Mouse (Mus musculus) midbrain, embryonic 10.5 days (tissue): ENCODE measurements around the gene Dnmt1. TPM values are rescaled to one million over a fixed set of nuclear protein-coding genes. Genes with fewer than 3 reads are reported as not detected.
"Not testable (repeated sequence)": the region's sequence is repeated elsewhere in the genome, so short reads cannot be mapped to it uniquely, and the experiment has no call there.

ENCODE experiments used
- DNase-seq: peaks from one replicate; pipeline ENCODE4 v3.0.0-alpha.2; 2017; ENCODE audit warnings: low spot score
- H3K27ac ChIP-seq: fragments of 300-500 bp; sonication (generic); replicated peaks from 2 replicates; pipeline ENCODE4 v1.5.1; 2016; ENCODE audit warnings: mild to moderate bottlenecking
- H3K27me3 ChIP-seq: fragments of 300-500 bp; sonication (generic); 2 replicates; pipeline ENCODE4 v1.6.1; 2016; ENCODE audit warnings: low read depth, mild to moderate bottlenecking; ENCODE audit not compliant: poor library complexity, severe bottlenecking
- H3K36me3 ChIP-seq: fragments of 300-500 bp; sonication (generic); 2 replicates; pipeline ENCODE4 v1.6.1; 2016; ENCODE audit warnings: mild to moderate bottlenecking, moderate library complexity
- H3K4me1 ChIP-seq: fragments of 300-500 bp; sonication (generic); 2 replicates; pipeline ENCODE4 v1.6.1; 2016
- H3K4me3 ChIP-seq: fragments of 300-500 bp; sonication (generic); 2 replicates; pipeline ENCODE4 v1.5.1; 2016; ENCODE audit warnings: mild to moderate bottlenecking, moderate library complexity
- H3K9me3 ChIP-seq: fragments of 300-500 bp; sonication (generic); replicated peaks from 2 replicates; pipeline ENCODE4 v1.6.1; 2016; ENCODE audit warnings: mild to moderate bottlenecking
- WGBS: fragments of 180-500 bp; shearing (Covaris S2); methylation state at CpG from one replicate; pipeline ENCODE4 v1.1.7; 2016; 5-methylcytosine and 5-hydroxymethylcytosine counted together
- polyA plus RNA-seq: library from polyadenylated mRNA; unstranded; fragments of >200 nt; fragmentation: Nextera tagmentation; extraction: Ambion mirVana; gene quantifications from 2 replicates; pipeline ENCODE4 v1.2.1, GENCODE M21; 2016

Gene Dnmt1
- 141 and 145 TPM in 2 replicates for polyA plus RNA-seq

GRCm38 (mm10) chr9:20959430-20959938 lies at the start of gene Dnmt1:
Gene Dnmt1 (minus strand): TSS chr9:20959888.
- no peaks in the 10 kb centered on the region for H3K27me3 ChIP-seq
- no peaks in the 10 kb centered on the region for H3K36me3 ChIP-seq
- no peak within 1 kb of the TSS for H3K27ac ChIP-seq
- no peak within 1 kb of the TSS for H3K4me3 ChIP-seq
- no peaks in the 10 kb centered on the region for H3K4me1 ChIP-seq
- H3K9me3 ChIP-seq: no peaks in the 10 kb centered on the region
- no peak for DNase-seq
- 91% methylated on average over 2 of the region's 2 CpGs for WGBS

- Histone ChIP-seq H3K4me1 (peaks cover 8% of the 10 kb centered on the region), H3K4me3 (no peak overlapping the region), H3K27me3 (peaks cover 11% of the 10 kb centered on the region; the same call in 1 of the 2 replicates), H3K27ac (no peak overlapping the region), H3K9me3 (no peaks in the 10 kb centered on the region), H3K36me3 (peaks cover 53% of the 10 kb centered on the region)
- DNase-seq: no peak
- 86% methylated on average over 7 of the region's 7 CpGs for WGBS
Observed at GRCm38 (mm10) chr9:21008007-21008406, 48.3 kb upstream of the Dnmt1 start.

GRCm38 (mm10) chr9:21007313-21007952 lies 47.7 kb upstream of the Dnmt1 start:
- 92% methylated on average over 10 of the region's 10 CpGs for WGBS
- no peak for DNase-seq
- peaks cover 10% of the 10 kb centered on the region for H3K4me1 ChIP-seq
- no peak overlapping the region for H3K4me3 ChIP-seq
- peaks cover 53% of the 10 kb centered on the region for H3K36me3 ChIP-seq
- H3K27ac ChIP-seq: no peak overlapping the region
- H3K27me3 ChIP-seq: peaks cover 6% of the 10 kb centered on the region; the same call in 1 of the 2 replicates
- H3K9me3 ChIP-seq: no peaks in the 10 kb centered on the region

GRCm38 (mm10) chr9:21002627-21003551 lies 43.2 kb upstream of the Dnmt1 start, which contains the start of gene Mrpl4:
Gene Mrpl4 (plus strand): TSS chr9:21002738.
- H3K9me3 ChIP-seq: no peaks in the 10 kb centered on the region
- under 1% methylated on average over 72 of the region's 72 CpGs for WGBS
- H3K27ac ChIP-seq: peak within 1 kb of the TSS; percentile 88
- no peaks in the 10 kb centered on the region for H3K27me3 ChIP-seq
- peaks cover 36% of the 10 kb centered on the region for H3K36me3 ChIP-seq
- H3K4me1 ChIP-seq: peaks cover 13% of the 10 kb centered on the region
- H3K4me3 ChIP-seq: peak within 1 kb of the TSS; percentile 85
- DNase-seq: peak; percentile 90

- peaks cover 13% of the 10 kb centered on the region for H3K4me1 ChIP-seq
- H3K27ac ChIP-seq: peak overlapping the region; percentile 88
- H3K4me3 ChIP-seq: peak overlapping the region; percentile 85
- H3K27me3 ChIP-seq: no peaks in the 10 kb centered on the region
- H3K9me3 ChIP-seq: no peaks in the 10 kb centered on the region
- WGBS: 12% methylated on average over 7 of the region's 7 CpGs
- H3K36me3 ChIP-seq: peaks cover 29% of the 10 kb centered on the region
- no peak for DNase-seq
Observed at GRCm38 (mm10) chr9:21002270-21002626, 42.6 kb upstream of the Dnmt1 start.

- Histone ChIP-seq H3K4me1 (peaks cover 13% of the 10 kb centered on the region), H3K9me3 (no peaks in the 10 kb centered on the region), H3K27ac (no peak overlapping the region), H3K27me3 (no peaks in the 10 kb centered on the region), H3K36me3 (peaks cover 24% of the 10 kb centered on the region), H3K4me3 (no peak overlapping the region)
- WGBS: 76% methylated on average over 6 of the region's 6 CpGs
- no peak for DNase-seq
Observed at GRCm38 (mm10) chr9:21001651-21002200, 42.0 kb upstream of the Dnmt1 start.

- Histone ChIP-seq H3K9me3 (no peaks in the 10 kb centered on the region), H3K27ac (no peak overlapping the region), H3K4me3 (no peak overlapping the region), H3K4me1 (peaks cover 13% of the 10 kb centered on the region), H3K27me3 (no peaks in the 10 kb centered on the region), H3K36me3 (peaks cover 15% of the 10 kb centered on the region)
- no peak for DNase-seq
Observed at GRCm38 (mm10) chr9:21000811-21001210, 41.1 kb upstream of the Dnmt1 start.

- not testable (repeated sequence) for H3K27me3 ChIP-seq, DNase-seq, H3K36me3 ChIP-seq, H3K9me3 ChIP-seq, H3K4me3 ChIP-seq, H3K27ac ChIP-seq, H3K4me1 ChIP-seq
- WGBS: 82% methylated on average over 1 of the region's 1 CpGs
Observed at GRCm38 (mm10) chr9:20998337-20998736, 38.6 kb upstream of the Dnmt1 start.

GRCm38 (mm10) chr9:20997065-20997464 lies 37.4 kb upstream of the Dnmt1 start:
- H3K36me3 ChIP-seq: no peaks in the 10 kb centered on the region
- no peak overlapping the region for H3K27ac ChIP-seq
- H3K9me3 ChIP-seq: no peaks in the 10 kb centered on the region
- no peak overlapping the region for H3K4me3 ChIP-seq
- H3K4me1 ChIP-seq: no peaks in the 10 kb centered on the region
- DNase-seq: no peak
- H3K27me3 ChIP-seq: no peaks in the 10 kb centered on the region
- 93% methylated on average over 8 of the region's 8 CpGs for WGBS

GRCm38 (mm10) chr9:20995069-20995468 lies 35.4 kb upstream of the Dnmt1 start:
- Histone ChIP-seq H3K27me3 (no peaks in the 10 kb centered on the region), H3K4me3 (no peak overlapping the region), H3K36me3 (no peaks in the 10 kb centered on the region), H3K27ac (no peak overlapping the region), H3K9me3 (no peaks in the 10 kb centered on the region), H3K4me1 (peaks cover 7% of the 10 kb centered on the region)
- 72% methylated on average over 3 of the region's 3 CpGs for WGBS
- no peak for DNase-seq

GRCm38 (mm10) chr9:20993165-20993898 lies 33.6 kb upstream of the Dnmt1 start:
- WGBS: 61% methylated on average over 5 of the region's 5 CpGs
- no peaks in the 10 kb centered on the region for H3K36me3 ChIP-seq
- peaks cover 7% of the 10 kb centered on the region for H3K4me1 ChIP-seq
- H3K4me3 ChIP-seq: no peak overlapping the region
- H3K27me3 ChIP-seq: peaks cover 7% of the 10 kb centered on the region; the same call in 1 of the 2 replicates
- no peaks in the 10 kb centered on the region for H3K9me3 ChIP-seq
- no peak for DNase-seq
- no peak overlapping the region for H3K27ac ChIP-seq

GRCm38 (mm10) chr9:20991587-20991986 lies 31.9 kb upstream of the Dnmt1 start:
- WGBS: 83% methylated on average over 4 of the region's 4 CpGs
- no peaks in the 10 kb centered on the region for H3K9me3 ChIP-seq
- H3K27ac ChIP-seq: no peak overlapping the region
- peaks cover 7% of the 10 kb centered on the region for H3K4me1 ChIP-seq
- no peaks in the 10 kb centered on the region for H3K36me3 ChIP-seq
- H3K27me3 ChIP-seq: peaks cover 14% of the 10 kb centered on the region
- no peak for DNase-seq
- no peak overlapping the region for H3K4me3 ChIP-seq
